Mouse (Mus musculus) bone marrow, adult 2 months (tissue): Measurements from ENCODE around the gene Tpst2. TPM values are rescaled to one million over a fixed set of nuclear protein-coding genes. Genes with fewer than 3 reads are reported as not detected.
"Not testable (repeated sequence)": the region's sequence is repeated elsewhere in the genome, so short reads cannot be mapped to it uniquely, and the experiment has no call there.

Source experiments
- H3K27ac ChIP-seq: fragments of 200-500 bp; 2 replicates; pipeline ENCODE4 v1.5.1; 2012; ENCODE audit warnings: low read depth, mild to moderate bottlenecking, control low read depth, inconsistent platforms, low read length; ENCODE audit not compliant: control insufficient read depth, poor library complexity, insufficient read depth
- H3K4me1 ChIP-seq: fragments of 200-500 bp; 2 replicates; pipeline ENCODE4 v1.6.1; 2011; ENCODE audit warnings: low read length; ENCODE audit not compliant: control insufficient read depth, insufficient read depth
- H3K4me3 ChIP-seq: fragments of 200-500 bp; replicated peaks from 2 replicates; pipeline ENCODE3; 2011; ENCODE audit warnings: mild to moderate bottlenecking, low read depth, low read length, control low read depth; ENCODE audit not compliant: control insufficient read depth
- CTCF ChIP-seq: fragments of 200-500 bp; IDR thresholded peaks from 2 replicates; pipeline ENCODE4 v1.5.1; 2011; ENCODE audit warnings: low read length, control low read depth; ENCODE audit not compliant: control insufficient read depth, insufficient read depth
- POLR2A ChIP-seq: fragments of 200-500 bp; IDR thresholded peaks from 2 replicates; pipeline ENCODE4 v1.6.1; 2011; ENCODE audit warnings: low read depth, mild to moderate bottlenecking, control low read depth, low read length, borderline replicate concordance; ENCODE audit not compliant: control insufficient read depth
- WGBS: fragments of 180-500 bp; shearing (Covaris S2); methylation state at CpG from one replicate; pipeline ENCODE4 v1.1.7; 2018; 5-methylcytosine and 5-hydroxymethylcytosine counted together
- polyA plus RNA-seq: library from polyadenylated mRNA; stranded (reverse); fragments of >200 nt; gene quantifications from 2 replicates; pipeline ENCODE4 v1.2.4, GENCODE M21; 2011; ENCODE audit warnings: low replicate concordance; ENCODE audit not compliant: missing spikeins, insufficient read depth, insufficient read length

Tpst2 gene
- polyA plus RNA-seq, 1 experiment = 43.3 TPM

GRCm38 (mm10) chr5:112302310-112302709, 25.8 kb downstream of the Tpst2 start:
- Histone ChIP-seq H3K4me1 (peaks cover 19% of the 10 kb centered on the region), H3K4me3 (no peak overlapping the region)
- TF ChIP-seq CTCF (no peak), POLR2A (no peak)

GRCm38 (mm10) chr5:112305842-112306241, 29.4 kb downstream of the Tpst2 start:
- peaks cover 4% of the 10 kb centered on the region for H3K4me1 ChIP-seq
- 92% methylated on average over 5 of the region's 5 CpGs for WGBS

More at GRCm38 (mm10) chr5:112302310-112302709, 25.8 kb downstream of the Tpst2 start:
- 75% methylated on average over 5 of the region's 5 CpGs for WGBS
- no peak overlapping the region for H3K27ac ChIP-seq

GRCm38 (mm10) chr5:112313222-112313885, 36.9 kb downstream of the Tpst2 start:
- H3K4me1 ChIP-seq = peaks cover 3% of the 10 kb centered on the region; the same call in 1 of the 2 replicates
- TF ChIP-seq CTCF = no peak
- 88% methylated on average over 11 of the region's 11 CpGs for WGBS

More at GRCm38 (mm10) chr5:112305842-112306241, 29.4 kb downstream of the Tpst2 start:
- TF ChIP-seq POLR2A (no peak), CTCF (no peak)
- Histone ChIP-seq H3K4me3 (no peak overlapping the region), H3K27ac (no peak overlapping the region)

GRCm38 (mm10) chr5:112316468-112316867, 40.0 kb downstream of the Tpst2 start:
- Histone ChIP-seq H3K4me3 (no peak overlapping the region), H3K27ac (no peak overlapping the region), H3K4me1 (no peaks in the 10 kb centered on the region)
- 81% methylated on average over 5 of the region's 5 CpGs for WGBS
- TF ChIP-seq CTCF (no peak), POLR2A (no peak)

More at GRCm38 (mm10) chr5:112313222-112313885, 36.9 kb downstream of the Tpst2 start:
- H3K27ac ChIP-seq = no peak overlapping the region
- no peak overlapping the region for H3K4me3 ChIP-seq

GRCm38 (mm10) chr5:112317328-112317727, 40.8 kb downstream of the Tpst2 start:
- 17% methylated on average over 5 of the region's 5 CpGs for WGBS
- H3K4me3 ChIP-seq = no peak overlapping the region
- no peaks in the 10 kb centered on the region for H3K4me1 ChIP-seq
- TF ChIP-seq POLR2A (no peak), CTCF (no peak)
- H3K27ac ChIP-seq = no peak overlapping the region

- H3K4me1 ChIP-seq, H3K27ac ChIP-seq, H3K4me3 ChIP-seq: not testable (repeated sequence)
- WGBS = 61% methylated on average over 2 of the region's 2 CpGs
Measured at GRCm38 (mm10) chr5:112319343-112319742, 42.9 kb downstream of the Tpst2 start.

- no peak overlapping the region for H3K27ac ChIP-seq
- TF ChIP-seq POLR2A (no peak), CTCF (no peak)
Measured at GRCm38 (mm10) chr5:112320379-112320778, 43.9 kb downstream of the Tpst2 start.

GRCm38 (mm10) chr5:112320936-112321335, 44.4 kb downstream of the Tpst2 start:
- peaks cover 1% of the 10 kb centered on the region; the same call in 1 of the 2 replicates for H3K4me1 ChIP-seq
- WGBS = 77% methylated on average over 6 of the region's 6 CpGs
- H3K27ac ChIP-seq = no peak overlapping the region
- TF ChIP-seq POLR2A (no peak), CTCF (no peak)
- no peak overlapping the region for H3K4me3 ChIP-seq

More at GRCm38 (mm10) chr5:112320379-112320778, 43.9 kb downstream of the Tpst2 start:
- no peaks in the 10 kb centered on the region; the same call in 1 of the 2 replicates for H3K4me1 ChIP-seq
- WGBS = 73% methylated on average over 5 of the region's 5 CpGs
- no peak overlapping the region for H3K4me3 ChIP-seq

- TF ChIP-seq POLR2A = no peak
- Histone ChIP-seq H3K4me1 (peaks cover 1% of the 10 kb centered on the region; the same call in 1 of the 2 replicates), H3K27ac (no peak overlapping the region), H3K4me3 (no peak overlapping the region)
- 84% methylated on average over 4 of the region's 4 CpGs for WGBS
Measured at GRCm38 (mm10) chr5:112321376-112321775, 44.9 kb downstream of the Tpst2 start.
